Mouse (Mus musculus) MEL (cell line): ENCODE data around the gene Cul1. TPM values are rescaled to one million over a fixed set of nuclear protein-coding genes. Genes with fewer than 3 reads are reported as not detected.

ENCODE experiments used
- DNase-seq: peaks from one replicate; pipeline ENCODE4 v3.0.0; 2011; ENCODE audit warnings: low read depth, low spot score
- H3K27ac ChIP-seq: 2 replicates; pipeline ENCODE4 v1.5.1; 2012; ENCODE audit warnings: low read depth, mild to moderate bottlenecking, control low read depth, low read length, moderate library complexity; ENCODE audit not compliant: control insufficient read depth
- H3K27me3 ChIP-seq, 2 experiments: fragments of 150-350 bp in 1 of 2; sonication (generic) in 1 of 2; 2 replicates each; pipeline ENCODE4 v1.6.1; 2012; ENCODE audit warnings: low read length in 2 of 2, mild to moderate bottlenecking in 2 of 2, improper control_type of control experiment in 1 of 2, moderate library complexity in 1 of 2; ENCODE audit not compliant: insufficient read depth in 2 of 2, control insufficient read depth in 1 of 2
- H3K36me3 ChIP-seq, 2 experiments: 2 replicates each; pipeline ENCODE4 v1.6.1; 2012 to 2014; ENCODE audit warnings: low read length in 2 of 2, improper control_type of control experiment in 1 of 2, inconsistent platforms in 1 of 2, mild to moderate bottlenecking in 1 of 2; ENCODE audit not compliant: insufficient read depth in 2 of 2, control insufficient read depth in 1 of 2
- H3K4me1 ChIP-seq, 2 experiments: fragments of 150-350 bp in 1 of 2; sonication (generic) in 1 of 2; 2 replicates each; pipeline ENCODE4 v1.6.1; 2012; ENCODE audit warnings: low read length in 2 of 2, improper control_type of control experiment in 1 of 2, mild to moderate bottlenecking in 1 of 2; ENCODE audit not compliant: insufficient read depth in 2 of 2, control insufficient read depth in 1 of 2
- H3K4me3 ChIP-seq, 2 experiments: fragments of 150-350 bp in 1 of 2; sonication (generic) in 1 of 2; 2 replicates each; pipeline ENCODE4 v1.5.1; 2012; ENCODE audit warnings: low read depth in 2 of 2, low read length in 2 of 2, mild to moderate bottlenecking in 2 of 2, moderate library complexity in 2 of 2, control low read depth in 1 of 2, improper control_type of control experiment in 1 of 2; ENCODE audit not compliant: control insufficient read depth in 1 of 2, insufficient read depth in 1 of 2
- H3K79me2 ChIP-seq: 2 replicates; pipeline ENCODE4 v1.6.1; 2012; ENCODE audit warnings: mild to moderate bottlenecking, low read length, moderate library complexity; ENCODE audit not compliant: control insufficient read depth, poor library complexity, insufficient read depth
- H3K9ac ChIP-seq: 2 replicates; pipeline ENCODE4 v1.6.1; 2012; ENCODE audit warnings: low read depth, mild to moderate bottlenecking, control low read depth, low read length, moderate library complexity; ENCODE audit not compliant: control insufficient read depth, poor library complexity, severe bottlenecking
- H3K9me3 ChIP-seq: fragments of 150-350 bp; sonication (generic); replicated peaks from 2 replicates; pipeline ENCODE4 v1.6.1; 2012; ENCODE audit warnings: mild to moderate bottlenecking, low read length, improper control_type of control experiment, moderate library complexity; ENCODE audit not compliant: insufficient read depth
- CHD1 ChIP-seq: IDR thresholded peaks from 2 replicates; pipeline ENCODE4 v1.6.1; 2012; ENCODE audit warnings: low read depth, mild to moderate bottlenecking, inconsistent platforms, low read length, improper control_type of control experiment
- JUND ChIP-seq: IDR thresholded peaks from 2 replicates; pipeline ENCODE4 v1.6.1; 2011; ENCODE audit warnings: low read depth, mild to moderate bottlenecking, improper control_type of control experiment, low read length
- MAX ChIP-seq: IDR thresholded peaks from 2 replicates; pipeline ENCODE4 v1.6.1; 2011; ENCODE audit warnings: low read length, improper control_type of control experiment
- MAZ ChIP-seq: IDR thresholded peaks from 2 replicates; pipeline ENCODE4 v1.6.1; 2012; ENCODE audit warnings: low read depth, mild to moderate bottlenecking, inconsistent platforms, low read length, improper control_type of control experiment
- POLR2AphosphoS5 ChIP-seq: IDR thresholded peaks from 2 replicates; pipeline ENCODE4 v1.6.1; 2012; ENCODE audit warnings: low read depth, borderline replicate concordance, mild to moderate bottlenecking, inconsistent platforms, low read length, moderate library complexity, mixed read lengths
- polyA plus RNA-seq, 2 experiments: library from polyadenylated mRNA; stranded (reverse) in 1 of 2; unstranded in 1 of 2; fragments of >175 nt in 1 of 2; fragments of >200 nt in 1 of 2; gene quantifications; 2 replicates each; pipeline versions ENCODE4 v1.2.1 to v1.2.4; 2012; ENCODE audit warnings: low replicate concordance in 2 of 2, low read depth in 1 of 2; ENCODE audit not compliant: insufficient read length in 2 of 2, insufficient read depth in 1 of 2, missing spikeins in 1 of 2
- total RNA-seq: library from RNA; depleted of rRNA; stranded (reverse); fragments of 300-350 nt; gene quantifications from 2 replicates; pipeline ENCODE4 v1.2.3, GENCODE M21; 2012; rRNA removed

Cul1 gene
- total and polyA plus RNA-seq, 3 experiments = 40.4 to 58.4 TPM; not detected in 1

GRCm38 (mm10) chr6:47572887-47573286 is 119.7 kb downstream of the Cul1 start:
- H3K4me3 ChIP-seq = no peak overlapping the region
- H3K79me2 ChIP-seq = peaks cover 11% of the 10 kb centered on the region; the same call in 1 of the 2 replicates
- H3K9me3 ChIP-seq = no peaks in the 10 kb centered on the region
- H3K9ac ChIP-seq = no peak overlapping the region
- DNase-seq = no peak
- no peak for TF ChIP-seq POLR2AphosphoS5
- TF ChIP-seq MAX = no peak
- TF ChIP-seq CHD1 = no peak
- no peak for TF ChIP-seq JUND
- TF ChIP-seq MAZ = no peak
- no peak overlapping the region for H3K27ac ChIP-seq
- peaks cover 6 to 28% of the 10 kb centered on the region in 2 experiments for H3K36me3 ChIP-seq
- no peaks in the 10 kb centered on the region for H3K4me1 ChIP-seq
- H3K27me3 ChIP-seq = no peaks in the 10 kb centered on the region

Other genes with a start within 250 kb of the Cul1 start
- gene Ezh2, start 141.9 kb downstream of the Cul1 start, total RNA-seq = 30.9 and 35.4 TPM in 2 replicates
- gene Ezh2, start 141.9 kb downstream of the Cul1 start, polyA plus RNA-seq = 1,000 to 10,000 TPM in 1 of 2 experiments, 10 to 100 TPM in 1; 82.6 to 1,353 TPM